Comparison of ENCODE assay signal across 23 mouse cellular contexts in the genomic region with DNA sequence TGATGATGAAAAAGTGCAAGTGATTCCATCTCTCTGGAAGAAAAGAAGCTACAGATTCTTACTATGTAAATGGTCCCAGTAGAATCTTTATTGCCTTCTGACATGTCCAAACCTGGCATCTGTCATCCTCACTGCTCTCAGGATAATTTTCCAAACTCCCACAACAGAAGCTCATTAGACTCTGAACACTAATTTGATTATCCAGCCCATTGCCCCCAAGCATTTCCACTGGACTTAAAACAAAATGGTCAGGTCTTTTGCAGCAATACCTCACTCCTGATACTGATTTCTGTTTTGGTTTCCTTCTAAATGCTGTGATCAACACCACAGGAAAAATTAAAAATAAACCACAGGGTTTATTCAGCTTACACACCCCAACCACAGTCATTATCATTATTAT.
DNase-seq lines count a peak whose midpoint lies in the region; ATAC-seq and TF ChIP-seq lines count a peak whose summit lies in the region.
"Had no signal": no experiment of that assay in that cellular context is flagged by ENCODE, and none has a peak within 500 bp of the region (broad histone marks: within the 10 kb centered on the region; RNA-seq: fewer than 3 reads in every experiment).

No protein-coding gene starts in this region.

- no peaks in the 10 kb centered on the region for H3K4me1 ChIP-seq in embryonic facial prominence, embryonic 14.5 days (ENCODE audit: control insufficient read depth, insufficient read depth, low read length)
- no peaks in the 10 kb centered on the region for H3K4me1 ChIP-seq in embryonic facial prominence, embryonic 10.5 days
- no peaks in the 10 kb centered on the region for H3K4me1 ChIP-seq in midbrain, postnatal 0 days (ENCODE audit: insufficient read depth, low read length)
- no peaks in the 10 kb centered on the region for H3K4me1 ChIP-seq in midbrain, embryonic 15.5 days
- H3K4me1 ChIP-seq: embryonic facial prominence, embryonic 15.5 days; forebrain, embryonic 15.5 days; heart, embryonic 12.5 days; heart, embryonic 15.5 days; hindbrain, embryonic 10.5 days had no signal

- no peak overlapping the region for H3K9ac ChIP-seq in embryonic facial prominence, embryonic 14.5 days (ENCODE audit: low read depth, low read length)
- H3K9ac ChIP-seq in midbrain, postnatal 0 days (replicated peaks; ENCODE audit: low read length, poor library complexity, severe bottlenecking), result no peak overlapping the region
- H3K9ac ChIP-seq in midbrain, embryonic 15.5 days, result no peak overlapping the region
- H3K9ac ChIP-seq: embryonic facial prominence, embryonic 15.5 days; forebrain, embryonic 15.5 days; heart, embryonic 12.5 days; heart, embryonic 15.5 days; hindbrain, embryonic 14.5 days had no signal

- H3K4me2 ChIP-seq in embryonic facial prominence, embryonic 14.5 days (ENCODE audit: low read depth, low read length), result no peak overlapping the region
- no peak overlapping the region for H3K4me2 ChIP-seq in midbrain, postnatal 0 days (ENCODE audit: low read depth, low read length, poor library complexity, severe bottlenecking)
- no peak overlapping the region for H3K4me2 ChIP-seq in midbrain, embryonic 15.5 days
- H3K4me2 ChIP-seq: embryonic facial prominence, embryonic 15.5 days; forebrain, embryonic 15.5 days; heart, embryonic 12.5 days; heart, embryonic 15.5 days; hindbrain, embryonic 14.5 days had no signal

- H3K9me3 ChIP-seq in embryonic facial prominence, embryonic 14.5 days (ENCODE audit: control insufficient read depth, low read length), result no peaks in the 10 kb centered on the region
- H3K9me3 ChIP-seq in embryonic facial prominence, embryonic 10.5 days, result no peaks in the 10 kb centered on the region
- no peaks in the 10 kb centered on the region for H3K9me3 ChIP-seq in midbrain, postnatal 0 days (ENCODE audit: low read length)
- no peaks in the 10 kb centered on the region for H3K9me3 ChIP-seq in midbrain, embryonic 15.5 days
- H3K9me3 ChIP-seq: embryonic facial prominence, embryonic 15.5 days; forebrain, embryonic 15.5 days; heart, embryonic 12.5 days; heart, embryonic 15.5 days; hindbrain, embryonic 10.5 days had no signal

- ATAC-seq in embryonic facial prominence, embryonic 14.5 days (ENCODE audit: low read depth), result no peak
- no peak for ATAC-seq in midbrain, postnatal 0 days (ENCODE audit: low FRiP score)
- no peak for ATAC-seq in midbrain, embryonic 15.5 days (replicated peaks)
- ATAC-seq: activated CD4-positive, CD25-positive, alpha-beta regulatory T cell, adult 4 months; CD4-positive, CD25-positive, alpha-beta regulatory T cell, adult 4 months; forebrain, embryonic 15.5 days; intestine, postnatal 0 days had no signal

- no peak overlapping the region for H3K27ac ChIP-seq in embryonic facial prominence, embryonic 14.5 days (replicated peaks; ENCODE audit: low read depth, low read length)
- no peak overlapping the region for H3K27ac ChIP-seq in embryonic facial prominence, embryonic 10.5 days (replicated peaks)
- H3K27ac ChIP-seq in midbrain, postnatal 0 days (ENCODE audit: low read depth, low read length), result no peak overlapping the region
- no peak overlapping the region for H3K27ac ChIP-seq in midbrain, embryonic 15.5 days
- H3K27ac ChIP-seq: embryonic facial prominence, embryonic 15.5 days; forebrain, embryonic 15.5 days; heart, embryonic 15.5 days; hindbrain, embryonic 10.5 days; hindbrain, embryonic 14.5 days had no signal

- H3K36me3 ChIP-seq in embryonic facial prominence, embryonic 14.5 days (ENCODE audit: control insufficient read depth, insufficient read depth, low read length), result no peaks in the 10 kb centered on the region
- H3K36me3 ChIP-seq in embryonic facial prominence, embryonic 10.5 days (replicated peaks), result no peaks in the 10 kb centered on the region
- H3K36me3 ChIP-seq in midbrain, postnatal 0 days (ENCODE audit: insufficient read depth, low read length), result no peaks in the 10 kb centered on the region
- H3K36me3 ChIP-seq in midbrain, embryonic 15.5 days (replicated peaks), result no peaks in the 10 kb centered on the region
- H3K36me3 ChIP-seq: embryonic facial prominence, embryonic 15.5 days; forebrain, embryonic 15.5 days; heart, embryonic 12.5 days; heart, embryonic 15.5 days; hindbrain, embryonic 10.5 days had no signal

- peak; percentile 2 for DNase-seq in embryonic facial prominence, embryonic 14.5 days (ENCODE audit: low spot score)
- no peak for DNase-seq in embryonic facial prominence, embryonic 10.5 days (ENCODE audit: low spot score)
- peak; percentile 27 for DNase-seq in midbrain, postnatal 0 days (ENCODE audit: low spot score)
- peak; percentile 61 for DNase-seq in retina, embryonic 14.5 days (ENCODE audit: low spot score)
- DNase-seq in left cerebral cortex, postnatal 10 days (ENCODE audit: extremely low spot score in 1 of 2, low spot score in 2 of 2), result no peak
- DNase-seq: adrenal gland, adult 8-10 months; adrenal gland, postnatal 25 days; cerebellum, adult 18-20 months; cerebellum, adult 9-10 months; gastrocnemius, postnatal 25 days; heart, adult 18-20 months; heart, postnatal 10 days; heart, postnatal 36 days had no signal

- no peaks in the 10 kb centered on the region for H3K27me3 ChIP-seq in embryonic facial prominence, embryonic 14.5 days (replicated peaks; ENCODE audit: control insufficient read depth, insufficient read depth, low read length)
- H3K27me3 ChIP-seq in embryonic facial prominence, embryonic 10.5 days (replicated peaks; ENCODE audit: low read depth, poor library complexity, severe bottlenecking), result no peaks in the 10 kb centered on the region
- no peaks in the 10 kb centered on the region for H3K27me3 ChIP-seq in midbrain, postnatal 0 days (ENCODE audit: insufficient read depth, low read length)
- no peaks in the 10 kb centered on the region for H3K27me3 ChIP-seq in midbrain, embryonic 15.5 days (replicated peaks)
- H3K27me3 ChIP-seq: embryonic facial prominence, embryonic 15.5 days; forebrain, embryonic 15.5 days; heart, embryonic 12.5 days; heart, embryonic 15.5 days had no signal

- TF ChIP-seq CTCF in midbrain, postnatal 0 days (IDR thresholded peaks at IDR 0.05), result no peak

- H3K4me3 ChIP-seq in embryonic facial prominence, embryonic 14.5 days (ENCODE audit: low read depth, low read length), result no peak overlapping the region
- no peak overlapping the region for H3K4me3 ChIP-seq in embryonic facial prominence, embryonic 10.5 days
- no peak overlapping the region for H3K4me3 ChIP-seq in midbrain, postnatal 0 days (ENCODE audit: low read depth, low read length)
- H3K4me3 ChIP-seq in midbrain, embryonic 15.5 days, result no peak overlapping the region
- H3K4me3 ChIP-seq: embryonic facial prominence, embryonic 15.5 days; forebrain, embryonic 15.5 days; heart, embryonic 12.5 days; heart, embryonic 15.5 days; hindbrain, embryonic 10.5 days had no signal

- intact Hi-C loops in left cerebral cortex, postnatal 10 days (cut with DNase I), result no loop called here

Comparison
In these comparisons a context has a peak if more than half of its experiments do, and no peak if none do; other contexts are left out.
1. DNase-seq: peak in embryonic facial prominence, embryonic 14.5 days (single experiment), midbrain, postnatal 0 days (single experiment) and retina, embryonic 14.5 days (single experiment); none in embryonic facial prominence, embryonic 10.5 days (single experiment) and left cerebral cortex, postnatal 10 days (0 of 2).